Mouse (Mus musculus) kidney, adult 2 months (tissue): ENCODE data around the gene Cerkl. TPM values are rescaled to one million over a fixed set of nuclear protein-coding genes. Genes with fewer than 3 reads are reported as not detected.

Source experiments
- DNase-seq: peaks from one replicate; pipeline ENCODE4 v3.0.0; 2021
- H3K27ac ChIP-seq: fragments of 200-500 bp; 2 replicates; pipeline ENCODE4 v1.5.1; 2012; ENCODE audit warnings: low read depth, low read length, control low read depth, inconsistent platforms; ENCODE audit not compliant: insufficient read depth
- H3K27me3 ChIP-seq: fragments of 200-500 bp; replicated peaks from 2 replicates; pipeline ENCODE4 v1.6.1; 2012; ENCODE audit warnings: mild to moderate bottlenecking, moderate library complexity, low read length, inconsistent platforms; ENCODE audit not compliant: control insufficient read depth, insufficient read depth
- H3K36me3 ChIP-seq: fragments of 200-500 bp; 2 replicates; pipeline ENCODE4 v1.6.1; 2012; ENCODE audit warnings: mild to moderate bottlenecking, moderate library complexity, low read length, inconsistent platforms; ENCODE audit not compliant: control insufficient read depth, insufficient read depth
- H3K4me1 ChIP-seq: fragments of 200-500 bp; 2 replicates; pipeline ENCODE4 v1.6.1; 2011; ENCODE audit warnings: low read length; ENCODE audit not compliant: control insufficient read depth, insufficient read depth
- H3K4me3 ChIP-seq: fragments of 200-500 bp; 2 replicates; pipeline ENCODE4 v1.5.1; 2011; ENCODE audit warnings: mild to moderate bottlenecking, low read depth, low read length, control low read depth; ENCODE audit not compliant: insufficient read depth
- CTCF ChIP-seq: fragments of 200-500 bp; conservative IDR thresholded peaks from 2 replicates; pipeline ENCODE4 v1.5.1; 2011; ENCODE audit warnings: low read depth, mild to moderate bottlenecking, control low read depth, low read length, moderate library complexity, mixed read lengths; ENCODE audit not compliant: insufficient read depth, insufficient read length
- POLR2A ChIP-seq: fragments of 200-500 bp; IDR thresholded peaks from one replicate; pipeline ENCODE4 v1.6.1; 2011; ENCODE audit warnings: low read depth, low read length, control low read depth
- WGBS: fragments of 180-500 bp; shearing (Covaris S2); methylation state at CpG from one replicate; pipeline ENCODE4 v1.1.7; 2018; 5-methylcytosine and 5-hydroxymethylcytosine counted together
- polyA plus RNA-seq: library from polyadenylated mRNA; depleted of rRNA; stranded (reverse); fragments of >200 nt; gene quantifications from 2 replicates; pipeline ENCODE4 v1.2.3, GENCODE M21; 2012

The Cerkl gene
- polyA plus RNA-seq, 1 experiment = 1.0 TPM

DNA sequence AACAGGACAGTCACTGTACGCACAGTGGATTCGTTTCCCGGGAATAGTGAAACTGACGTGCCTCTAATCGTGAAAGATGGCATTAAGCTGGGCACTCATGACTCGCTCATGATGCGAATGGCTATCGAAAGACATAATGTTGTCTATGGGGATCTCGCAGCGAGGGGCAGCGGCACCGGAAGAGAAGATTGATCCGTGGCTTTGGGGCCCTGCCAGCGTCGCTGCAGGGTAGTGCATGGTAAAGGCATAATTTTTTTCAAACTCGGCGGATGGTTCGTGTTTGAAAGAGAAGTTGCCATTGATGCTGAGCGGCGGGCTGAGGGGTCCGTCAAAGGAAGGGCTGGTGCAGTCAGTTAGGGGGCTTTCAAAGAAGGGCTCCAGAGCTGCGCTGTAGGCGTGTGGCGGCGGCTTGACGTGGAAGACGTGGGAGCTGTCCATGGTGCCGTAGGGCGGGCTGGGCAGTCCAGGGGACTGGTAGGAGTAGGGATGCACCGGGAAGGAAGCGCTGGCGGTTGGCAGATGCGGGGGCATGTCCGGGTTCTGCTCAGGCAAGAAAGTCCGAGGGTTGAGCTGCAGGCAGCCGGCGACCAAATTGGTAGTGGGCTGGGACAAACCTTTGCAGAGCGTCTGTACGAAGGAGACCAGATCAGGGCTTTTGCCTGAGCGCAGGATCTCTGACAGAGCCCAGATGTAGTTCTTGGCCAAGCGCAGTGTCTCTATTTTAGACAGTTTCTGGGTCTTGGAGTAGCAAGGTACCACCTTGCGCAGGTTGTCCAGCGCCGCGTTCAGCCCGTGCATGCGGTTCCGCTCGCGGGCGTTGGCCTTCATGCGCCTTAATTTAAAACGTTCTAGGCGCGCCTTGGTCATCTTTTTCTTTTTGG, 2.4 kb downstream of the Cerkl start:
- 2% methylated on average over 55 of the region's 55 CpGs for whole genome bisulfite sequencing
- TF ChIP-seq POLR2A (no peak), CTCF (no peak)
- Histone ChIP-seq H3K4me1 (0 out of 2 replicates have a peak, but pooled peaks cover 4% of the 10 kb centered on the region), H3K4me3 (peak overlapping the region; percentile 50), H3K27me3 (peaks cover 13% of the 10 kb centered on the region), H3K27ac (no peak overlapping the region), H3K36me3 (no peaks in the 10 kb centered on the region)
- peak; percentile 54 for DNase-seq

DNA sequence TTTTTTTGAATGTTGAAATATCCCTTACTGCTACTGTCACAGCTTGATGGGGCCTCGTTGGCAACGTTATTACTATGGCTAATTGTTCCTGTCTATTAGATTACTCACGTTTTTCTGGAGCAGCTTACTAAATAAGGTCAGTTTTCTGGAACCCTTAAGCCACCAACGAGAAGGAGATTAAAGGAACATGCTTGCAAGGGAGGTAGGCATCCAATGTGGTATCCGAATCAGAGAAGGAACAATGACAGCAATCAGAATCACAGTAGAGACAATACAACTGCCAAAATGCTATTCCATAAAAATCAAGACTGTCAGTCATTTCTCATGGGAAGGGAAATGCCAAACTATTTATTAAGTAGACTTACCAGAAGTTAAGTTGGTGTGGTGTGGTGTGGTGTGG, 5.1 kb downstream of the Cerkl start:
- WGBS = 52% methylated on average over 5 of the region's 5 CpGs
- TF ChIP-seq POLR2A = no peak
- no peak for TF ChIP-seq CTCF
- DNase-seq = no peak
- Histone ChIP-seq H3K36me3 (no peaks in the 10 kb centered on the region), H3K27me3 (peaks cover 3% of the 10 kb centered on the region), H3K27ac (no peak overlapping the region), H3K4me3 (no peak overlapping the region), H3K4me1 (0 out of 2 replicates have a peak, but pooled peaks cover 4% of the 10 kb centered on the region)

DNA sequence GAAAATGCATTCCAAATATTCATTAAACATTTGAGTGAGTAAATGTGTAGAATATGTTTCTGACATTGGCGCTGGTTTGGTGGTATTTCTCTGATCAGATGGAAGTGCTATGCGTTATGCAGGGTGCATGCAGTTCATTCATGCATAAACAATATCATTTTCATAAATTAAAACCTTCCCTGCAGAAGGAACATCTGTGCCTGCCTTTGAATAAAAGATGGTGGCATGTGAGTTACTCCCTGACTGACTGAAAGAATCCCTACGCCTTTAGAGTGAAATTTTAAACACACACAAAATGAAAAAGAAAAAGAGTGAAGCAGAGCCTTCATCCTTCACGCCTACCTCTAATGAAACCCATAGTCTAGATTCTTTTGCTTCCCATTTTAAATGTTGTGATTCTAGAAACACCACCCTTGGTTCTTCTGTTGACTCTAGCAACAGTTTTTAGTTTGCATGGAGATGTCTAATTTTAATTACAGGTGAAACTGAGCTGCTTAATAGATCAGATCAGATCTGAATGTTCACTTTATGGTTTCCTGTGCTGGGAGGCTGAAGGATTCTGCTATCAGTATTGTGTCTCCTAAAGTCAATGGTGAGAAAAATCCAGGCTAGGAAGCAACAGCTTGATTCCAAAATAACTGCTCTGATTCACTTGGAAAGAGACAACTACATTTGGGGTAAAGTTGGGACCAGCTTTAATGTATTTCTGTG, 5.7 kb downstream of the Cerkl start:
- Histone ChIP-seq H3K27me3 (peaks cover 3% of the 10 kb centered on the region), H3K4me3 (no peak overlapping the region), H3K36me3 (no peaks in the 10 kb centered on the region), H3K27ac (no peak overlapping the region), H3K4me1 (0 out of 2 replicates have a peak, but pooled peaks cover 4% of the 10 kb centered on the region)
- 71% methylated on average over 4 of the region's 4 CpGs for WGBS
- no peak for TF ChIP-seq POLR2A
- TF ChIP-seq CTCF = no peak
- DNase-seq = no peak

DNA sequence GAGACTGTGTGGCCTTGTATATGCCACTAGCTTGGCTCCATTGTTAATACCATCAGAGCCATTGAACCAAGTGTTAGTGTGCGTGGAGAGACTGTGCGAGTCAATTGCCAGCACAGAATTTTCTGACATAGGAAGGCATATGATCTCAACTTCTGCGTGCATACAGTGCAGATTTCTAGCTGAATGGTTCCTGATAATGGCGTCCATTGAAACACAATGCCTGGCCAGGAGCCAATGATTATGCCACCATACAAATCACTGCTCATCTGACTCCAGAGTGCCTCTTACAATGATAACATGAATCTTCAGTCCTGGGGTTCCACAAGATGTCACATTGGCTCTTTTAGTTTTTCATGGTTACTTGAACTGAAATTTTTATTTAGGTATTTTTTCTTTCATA, 7.2 kb downstream of the Cerkl start:
- no peak overlapping the region for H3K27ac ChIP-seq
- no peak overlapping the region for H3K4me3 ChIP-seq
- no peak for TF ChIP-seq POLR2A
- TF ChIP-seq CTCF = no peak
- 76% methylated on average over 4 of the region's 4 CpGs for WGBS
- no peaks in the 10 kb centered on the region for H3K36me3 ChIP-seq
- H3K27me3 ChIP-seq = peaks cover 3% of the 10 kb centered on the region
- no peak for DNase-seq
- H3K4me1 ChIP-seq = 0 out of 2 replicates have a peak, but pooled peaks cover 4% of the 10 kb centered on the region

DNA sequence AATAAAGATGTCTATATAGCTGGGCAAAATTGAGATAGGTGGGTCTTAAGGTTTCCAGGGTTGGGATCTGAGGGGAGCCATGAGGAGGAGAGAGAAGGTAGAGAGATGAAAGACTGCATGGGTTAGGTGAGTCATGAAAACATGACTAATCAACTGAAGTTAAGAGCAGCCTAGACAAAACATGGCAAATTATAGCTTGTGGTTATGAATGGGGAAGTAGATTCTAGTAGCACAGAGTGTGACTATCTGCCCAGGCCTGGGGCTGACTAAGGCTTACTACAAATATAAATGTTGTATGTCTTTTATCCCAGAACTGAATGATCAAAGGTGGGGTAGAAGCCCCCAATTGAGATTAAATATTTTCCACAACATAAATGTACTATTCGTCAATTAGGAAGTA, 9.4 kb downstream of the Cerkl start:
- 72% methylated on average over 1 of the region's 1 CpGs for WGBS
- Histone ChIP-seq H3K27ac (no peak overlapping the region), H3K36me3 (no peaks in the 10 kb centered on the region), H3K27me3 (0 out of 2 replicates have a peak, but pooled peaks cover 1% of the 10 kb centered on the region), H3K4me3 (no peak overlapping the region), H3K4me1 (no peaks in the 10 kb centered on the region)
- TF ChIP-seq CTCF (no peak), POLR2A (no peak)
- no peak for DNase-seq

DNA sequence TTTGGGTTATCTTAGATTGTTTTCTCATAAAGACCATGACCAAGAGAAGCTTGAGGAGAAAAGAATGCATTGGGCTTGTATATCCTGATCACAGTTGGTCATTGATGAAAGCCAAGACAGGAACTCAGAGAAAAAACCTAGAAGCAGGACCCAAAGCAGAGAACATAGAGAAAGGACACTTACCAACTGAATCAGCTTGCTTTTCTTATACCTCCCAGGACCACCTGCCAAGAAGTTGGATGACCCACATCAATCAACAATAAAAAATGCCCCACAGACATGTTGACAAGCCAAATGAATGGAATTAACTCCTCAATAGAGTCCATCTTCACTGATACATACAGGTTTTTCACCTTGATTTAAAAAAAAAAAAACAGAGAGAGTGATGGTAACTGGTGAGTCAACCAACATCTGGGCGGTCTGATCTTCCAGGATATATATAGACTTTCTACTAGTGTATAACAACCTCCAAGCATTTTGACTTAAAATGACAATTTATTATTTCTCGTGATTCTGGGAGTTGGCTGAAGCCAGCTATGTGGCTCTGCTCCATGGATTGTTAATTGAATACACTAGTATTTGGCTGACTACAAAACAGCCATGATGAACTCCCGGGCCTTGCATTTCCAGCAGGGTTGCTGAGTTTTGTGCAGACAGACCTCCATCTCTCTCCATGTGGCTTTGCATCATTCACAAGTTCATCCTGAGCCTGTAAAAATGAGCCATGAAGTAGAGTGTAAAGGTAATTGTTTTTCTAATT, 12.5 kb downstream of the Cerkl start:
- Histone ChIP-seq H3K36me3 (no peaks in the 10 kb centered on the region), H3K4me1 (no peaks in the 10 kb centered on the region), H3K4me3 (no peak overlapping the region), H3K27ac (no peak overlapping the region), H3K27me3 (no peaks in the 10 kb centered on the region)
- TF ChIP-seq CTCF = no peak
- TF ChIP-seq POLR2A = no peak
- 84% methylated on average over 3 of the region's 3 CpGs for WGBS
- DNase-seq = no peak

DNA sequence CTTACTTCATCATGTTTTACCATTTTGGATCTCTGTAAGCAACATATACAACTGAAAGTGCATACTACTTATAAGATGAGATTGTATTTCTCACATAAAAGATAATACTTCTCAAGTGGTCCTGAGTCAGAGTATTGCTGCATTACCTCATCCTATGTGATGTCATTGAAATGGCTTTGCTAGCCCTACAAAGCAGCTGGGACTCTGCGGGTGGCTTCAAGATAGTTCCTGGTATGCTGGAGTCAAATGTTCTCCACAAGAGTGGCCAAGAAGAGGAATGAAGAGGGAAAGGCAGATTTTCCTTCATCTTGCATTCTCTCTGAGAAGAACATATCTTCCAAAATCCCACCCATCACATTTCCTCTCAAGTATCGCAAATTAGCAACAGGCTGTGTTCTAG, 13.2 kb downstream of the Cerkl start:
- Histone ChIP-seq H3K4me3 (no peak overlapping the region), H3K27me3 (no peaks in the 10 kb centered on the region), H3K27ac (no peak overlapping the region), H3K36me3 (no peaks in the 10 kb centered on the region), H3K4me1 (no peaks in the 10 kb centered on the region)
- no peak for DNase-seq
- TF ChIP-seq POLR2A = no peak
- TF ChIP-seq CTCF = no peak
- WGBS = 93% methylated on average over 2 of the region's 2 CpGs
